In genomic region chr5:122503015-122503759, GRCm38 (mm10) we compare ENCODE assay signal across 8 mouse cellular contexts. TPM values are rescaled to one million over a fixed set of nuclear protein-coding genes. Genes with fewer than 3 reads are reported as not detected.
DNase-seq lines count a peak whose midpoint lies in the region; ATAC-seq lines count a peak whose summit lies in the region.

No protein-coding gene starts in this region.

- H3K9me3 ChIP-seq in megakaryocyte, embryonic 14.5 days, result peaks cover 8% of the 10 kb centered on the region
- no peaks in the 10 kb centered on the region for H3K9me3 ChIP-seq in embryonic facial prominence, embryonic 14.5 days (ENCODE audit: control insufficient read depth, low read length)
- peaks cover 3% of the 10 kb centered on the region; the same call in 1 of the 2 replicates for H3K9me3 ChIP-seq in limb, embryonic 12.5 days
- H3K9me3 ChIP-seq in stomach, embryonic 14.5 days (ENCODE audit: control insufficient read depth, low read depth, low read length), result no peaks in the 10 kb centered on the region

- peak; percentile 32 for DNase-seq in embryonic facial prominence, embryonic 14.5 days (ENCODE audit: low spot score)
- no peak for DNase-seq in urinary bladder, adult 2 months (ENCODE audit: low spot score)
- DNase-seq in thymus, postnatal 10 days (ENCODE audit: low spot score in 2 of 2), result no peak

- no peak for ATAC-seq in megakaryocyte, adult 5-6 weeks (ENCODE audit: poor library complexity, severe bottlenecking)
- no peak for ATAC-seq in embryonic facial prominence, embryonic 14.5 days (ENCODE audit: low read depth)
- ATAC-seq in limb, embryonic 12.5 days (ENCODE audit: insufficient number of reproducible peaks, insufficient read depth, low FRiP score, low TSS enrichment, low read depth), result no peak
- ATAC-seq in stomach, embryonic 14.5 days (ENCODE audit: insufficient number of reproducible peaks, insufficient read depth, low FRiP score, low read depth), result no peak
- ATAC-seq in megakaryocyte-erythroid progenitor cell, adult 5-6 weeks (replicated peaks; ENCODE audit: low FRiP score, low TSS enrichment, poor library complexity, severe bottlenecking), result no peak

- peaks cover 5% of the 10 kb centered on the region for H3K27me3 ChIP-seq in megakaryocyte, embryonic 14.5 days (replicated peaks)
- no peaks in the 10 kb centered on the region for H3K27me3 ChIP-seq in embryonic facial prominence, embryonic 14.5 days (replicated peaks; ENCODE audit: control insufficient read depth, insufficient read depth, low read length)
- no peaks in the 10 kb centered on the region for H3K27me3 ChIP-seq in limb, embryonic 12.5 days
- no peaks in the 10 kb centered on the region for H3K27me3 ChIP-seq in stomach, embryonic 14.5 days (ENCODE audit: control insufficient read depth, insufficient read depth, low read length)

- peak overlapping the region; percentile 75 for H3K4me2 ChIP-seq in embryonic facial prominence, embryonic 14.5 days (ENCODE audit: low read depth, low read length)
- H3K4me2 ChIP-seq in limb, embryonic 12.5 days, result peak overlapping the region; percentile 83
- H3K4me2 ChIP-seq in stomach, embryonic 14.5 days (replicated peaks; ENCODE audit: low read depth, low read length), result peak overlapping the region; percentile 76

- WGBS in embryonic facial prominence, embryonic 14.5 days, result 30% methylated on average over 15 of the region's 15 CpGs
- 48% methylated on average over 15 of the region's 15 CpGs for WGBS in limb, embryonic 12.5 days
- WGBS in stomach, embryonic 14.5 days, result 43% methylated on average over 15 of the region's 15 CpGs

- H3K4me1 ChIP-seq in megakaryocyte, embryonic 14.5 days, result peaks cover 28% of the 10 kb centered on the region
- peaks cover 26% of the 10 kb centered on the region for H3K4me1 ChIP-seq in embryonic facial prominence, embryonic 14.5 days (ENCODE audit: control insufficient read depth, insufficient read depth, low read length)
- peaks cover 28% of the 10 kb centered on the region for H3K4me1 ChIP-seq in limb, embryonic 12.5 days (replicated peaks)
- H3K4me1 ChIP-seq in stomach, embryonic 14.5 days (ENCODE audit: control insufficient read depth, insufficient read depth, low read length), result peaks cover 24% of the 10 kb centered on the region

- H3K9ac ChIP-seq in embryonic facial prominence, embryonic 14.5 days (ENCODE audit: low read depth, low read length), result peak overlapping the region; percentile 87
- H3K9ac ChIP-seq in limb, embryonic 12.5 days (replicated peaks), result peak overlapping the region; percentile 79
- peak overlapping the region; percentile 74 for H3K9ac ChIP-seq in stomach, embryonic 14.5 days (replicated peaks; ENCODE audit: low read depth, low read length)

- H3K27ac ChIP-seq in embryonic facial prominence, embryonic 14.5 days (replicated peaks; ENCODE audit: low read depth, low read length), result peak overlapping the region; percentile 90
- H3K27ac ChIP-seq in limb, embryonic 12.5 days, result no peak overlapping the region
- H3K27ac ChIP-seq in stomach, embryonic 14.5 days (ENCODE audit: low read length), result peak overlapping the region; percentile 81; the same call in 1 of the 2 replicates

- H3K4me3 ChIP-seq in megakaryocyte, embryonic 14.5 days (replicated peaks), result peak overlapping the region; percentile 98
- peak overlapping the region; percentile 97 for H3K4me3 ChIP-seq in embryonic facial prominence, embryonic 14.5 days (ENCODE audit: low read depth, low read length)
- peak overlapping the region; percentile 96 for H3K4me3 ChIP-seq in limb, embryonic 12.5 days (replicated peaks)
- peak overlapping the region; percentile 97 for H3K4me3 ChIP-seq in stomach, embryonic 14.5 days (ENCODE audit: low read depth, low read length)

- H3K36me3 ChIP-seq in megakaryocyte, embryonic 14.5 days (replicated peaks; ENCODE audit: low read length), result peaks cover 13% of the 10 kb centered on the region
- peaks cover 16% of the 10 kb centered on the region for H3K36me3 ChIP-seq in embryonic facial prominence, embryonic 14.5 days (ENCODE audit: control insufficient read depth, insufficient read depth, low read length)
- H3K36me3 ChIP-seq in limb, embryonic 12.5 days, result 0 out of 2 replicates have a peak, but pooled peaks cover 7% of the 10 kb centered on the region
- H3K36me3 ChIP-seq in stomach, embryonic 14.5 days (ENCODE audit: control insufficient read depth, insufficient read depth, low read length), result peaks cover 8% of the 10 kb centered on the region; the same call in 1 of the 2 replicates

RNA-seq across cellular contexts. Expression of gene Atp2a2, which starts 1.2 kb away (rescaled TPM):
- 17.2 and 27.1 TPM in 2 replicates for polyA plus RNA-seq in megakaryocyte, embryonic 14.5 days (2012; ENCODE audit: insufficient read depth, low replicate concordance)
- total RNA-seq in megakaryocyte, adult 5-6 weeks (2015), result 47.1 and 47.5 TPM in 2 replicates
- 65.0 and 65.8 TPM in 2 replicates for total RNA-seq in megakaryocyte, adult 5-6 weeks (2017)
- polyA plus RNA-seq in embryonic facial prominence, embryonic 14.5 days (2014; fragmentation: Nextera tagmentation; extraction: Ambion mirVana), result 47.6 and 52.6 TPM in 2 replicates
- 42.4 and 49.5 TPM in 2 replicates for polyA plus RNA-seq in limb, embryonic 12.5 days (2016; fragmentation: Nextera tagmentation; extraction: Ambion mirVana)
- polyA plus RNA-seq in stomach, embryonic 14.5 days (2014; fragmentation: Nextera tagmentation; extraction: Ambion mirVana), result 36.7 and 40.0 TPM in 2 replicates
- 339 and 500 TPM in 2 replicates for polyA plus RNA-seq in urinary bladder, adult 2 months (2012; rRNA removed)
- 72.8 and 80.7 TPM in 2 replicates for total RNA-seq in megakaryocyte-erythroid progenitor cell, adult 5-6 weeks (2014; fragmentation: Nextera tagmentation)
- total RNA-seq in megakaryocyte-erythroid progenitor cell, adult 5-6 weeks (2017), result 100 and 106 TPM in 2 replicates
